Mouse (Mus musculus): ENCODE data around the gene Ces2c.
"Not testable (repeated sequence)": the region's sequence is repeated elsewhere in the genome, so short reads cannot be mapped to it uniquely, and the experiment has no call there.

Gene Ces2c

DNA sequence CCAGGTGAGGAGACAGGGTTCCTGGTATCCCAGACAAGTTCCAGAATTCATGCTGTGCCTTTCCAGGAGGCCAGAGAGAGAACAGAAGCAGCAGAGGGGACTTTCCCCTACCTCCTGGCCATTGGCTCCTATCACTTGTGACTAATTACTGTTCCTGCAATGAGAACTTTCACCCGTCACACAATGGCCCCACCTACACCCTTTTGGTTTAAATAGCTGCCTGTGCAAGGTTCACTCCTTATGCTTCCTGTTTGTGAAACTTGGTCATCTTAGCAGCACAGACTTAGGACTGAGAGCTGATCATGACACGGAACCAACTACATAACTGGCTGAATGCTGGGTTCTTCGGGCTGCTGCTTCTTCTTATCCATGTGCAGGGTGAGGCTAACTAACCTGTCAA, at the start of gene Ces2c:
TSS of gene Ces2c (plus strand) at position 238 of the 400 bp plus-strand sequence.
- DNase-seq = peak; percentile 70

GRCm38 (mm10) chr8:104799385-104799784, 47.5 kb upstream of the Ces2c start:
- no peak for DNase-seq

DNA sequence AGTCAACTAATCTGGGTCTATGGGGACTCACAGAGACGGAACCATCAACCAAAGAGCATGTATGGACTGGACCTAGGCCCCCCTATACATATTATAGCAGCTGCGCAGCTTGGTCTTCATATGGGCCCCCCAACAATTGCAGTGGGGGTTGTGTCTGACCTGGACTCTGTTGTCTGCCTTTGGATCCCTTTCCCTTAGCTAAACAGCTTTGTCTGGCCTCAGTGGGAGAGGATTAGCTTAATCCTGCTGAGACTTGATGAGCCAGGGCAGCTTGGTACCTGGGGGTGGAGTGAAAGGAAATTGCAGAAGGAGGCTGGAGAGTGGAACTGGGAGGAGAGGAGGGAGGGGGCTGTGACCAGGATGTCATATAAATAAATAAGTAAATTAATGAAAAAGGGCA, 40.7 kb upstream of the Ces2c start:
- no peak for DNase-seq

GRCm38 (mm10) chr8:104808542-104809413, 38.1 kb upstream of the Ces2c start:
- DNase-seq = no peak

DNA sequence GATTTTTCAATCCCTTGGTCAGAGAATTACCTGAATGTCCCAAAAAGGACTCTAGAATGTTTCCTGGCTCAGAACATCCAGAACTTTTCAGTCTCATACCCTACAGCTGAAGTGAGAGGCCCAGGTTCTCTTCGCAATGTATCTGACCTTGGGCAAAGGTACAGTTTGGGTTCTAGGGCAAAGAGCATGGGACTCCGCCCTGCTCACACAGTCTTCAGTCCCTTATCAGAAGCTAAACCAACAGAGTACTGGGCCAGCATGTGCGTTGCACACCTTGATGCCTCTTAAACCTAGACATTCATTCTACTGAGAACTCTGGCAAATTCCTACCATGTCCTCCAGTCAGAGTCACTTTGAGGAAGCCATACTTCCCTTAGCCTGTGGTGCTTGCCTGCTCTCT, 37.4 kb upstream of the Ces2c start:
- DNase-seq = no peak

GRCm38 (mm10) chr8:104826912-104827311, 20.0 kb upstream of the Ces2c start:
- no peak for DNase-seq

DNA sequence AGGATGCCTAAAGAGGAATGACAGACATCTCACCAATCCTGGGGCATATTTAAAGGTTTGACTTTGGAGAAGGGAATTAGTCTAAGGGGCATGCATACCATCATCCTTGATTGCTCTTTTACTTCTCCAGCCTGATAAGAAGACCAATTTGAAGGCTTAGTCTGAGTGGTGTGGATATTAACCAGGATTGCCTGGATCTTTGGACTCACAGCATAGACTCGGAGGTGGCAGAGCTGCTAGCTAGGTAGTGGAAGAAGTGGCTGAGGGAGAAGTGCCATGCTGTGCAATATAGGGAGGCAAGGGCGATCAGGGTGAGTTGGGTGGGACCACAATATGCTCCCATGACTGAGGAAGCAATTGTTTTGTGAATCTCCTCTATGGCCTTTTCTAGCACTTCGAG, 18.6 kb upstream of the Ces2c start:
- no peak for DNase-seq

- peak; percentile 25 for DNase-seq
Measured at GRCm38 (mm10) chr8:104831440-104831839, 15.4 kb upstream of the Ces2c start, which contains the start of gene Ces2b. Gene Ces2b (plus strand): TSS chr8:104831572.

- DNase-seq = no peak
Measured at GRCm38 (mm10) chr8:104841360-104842078, 5.3 kb upstream of the Ces2c start.

DNA sequence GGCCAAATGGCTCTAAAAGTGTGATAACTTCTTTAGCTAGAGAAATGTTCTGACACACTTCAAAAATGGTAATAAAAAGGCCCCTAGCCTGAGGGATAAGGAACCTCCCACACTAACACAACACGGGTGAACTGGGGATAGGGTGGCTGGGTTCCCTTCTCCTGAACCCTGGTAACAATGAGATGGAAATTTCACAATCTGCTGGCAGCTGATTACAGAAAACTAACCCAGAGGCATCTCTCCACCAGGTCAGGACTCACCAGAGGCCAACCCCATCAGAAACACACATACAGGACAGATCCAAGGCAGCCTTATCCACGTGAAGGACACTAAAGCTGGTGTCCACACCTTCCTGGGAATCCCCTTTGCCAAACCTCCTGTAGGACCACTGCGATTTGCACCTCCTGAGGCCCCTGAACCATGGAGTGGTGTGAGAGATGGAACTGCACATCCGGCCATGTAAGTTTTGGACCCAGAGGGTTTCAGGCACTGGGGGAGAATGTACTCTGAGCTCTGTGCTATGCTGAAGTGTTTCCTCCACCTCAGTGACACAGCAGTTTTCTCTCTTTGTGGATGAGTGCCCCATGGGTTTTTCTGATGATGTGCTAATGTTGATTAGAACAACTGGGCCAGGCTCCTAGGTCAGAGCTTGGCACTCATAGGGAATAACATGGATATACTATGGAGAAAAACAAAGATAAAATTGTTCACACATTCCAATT, 1.0 kb downstream of the Ces2c start:
- no peak for DNase-seq

DNA sequence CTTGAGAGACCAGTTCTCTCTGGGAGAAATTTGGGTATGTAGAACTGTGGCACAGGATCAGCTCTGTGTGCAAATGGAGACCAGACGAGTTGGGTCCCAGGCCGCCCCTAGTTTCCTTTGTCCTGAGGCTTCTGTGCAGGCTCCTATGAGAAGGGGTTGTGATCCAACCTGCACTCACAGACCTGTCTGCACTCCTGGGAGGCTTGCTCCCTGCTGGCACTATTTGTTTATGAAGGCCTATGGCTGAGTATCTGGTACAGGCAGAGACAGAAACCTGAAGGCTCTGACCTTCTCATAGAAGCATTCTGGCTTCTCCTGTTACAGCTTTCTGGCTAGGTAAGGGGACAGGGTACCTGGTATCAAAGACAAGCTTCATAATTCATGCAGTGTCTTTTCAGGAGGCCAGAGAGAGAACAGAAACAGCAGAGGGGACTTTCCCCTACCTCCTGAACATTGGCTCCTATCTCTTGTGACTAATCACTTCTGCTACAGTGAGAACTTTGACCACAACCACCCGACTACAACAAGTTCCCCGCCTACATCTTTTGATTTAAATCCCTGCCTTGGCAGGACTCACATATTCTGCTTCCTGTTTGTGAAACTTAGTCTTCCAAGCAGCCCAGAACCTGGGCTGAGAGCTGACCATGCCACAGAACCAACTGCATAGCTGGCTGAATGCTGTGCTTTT, 20.1 kb downstream of the Ces2c start:
- DNase-seq = not testable (repeated sequence)

- not testable (repeated sequence) for DNase-seq
Measured at GRCm38 (mm10) chr8:104868876-104869275, 22.0 kb downstream of the Ces2c start.

GRCm38 (mm10) chr8:104886223-104886926, 39.5 kb downstream of the Ces2c start:
- not testable (repeated sequence) for DNase-seq

DNA sequence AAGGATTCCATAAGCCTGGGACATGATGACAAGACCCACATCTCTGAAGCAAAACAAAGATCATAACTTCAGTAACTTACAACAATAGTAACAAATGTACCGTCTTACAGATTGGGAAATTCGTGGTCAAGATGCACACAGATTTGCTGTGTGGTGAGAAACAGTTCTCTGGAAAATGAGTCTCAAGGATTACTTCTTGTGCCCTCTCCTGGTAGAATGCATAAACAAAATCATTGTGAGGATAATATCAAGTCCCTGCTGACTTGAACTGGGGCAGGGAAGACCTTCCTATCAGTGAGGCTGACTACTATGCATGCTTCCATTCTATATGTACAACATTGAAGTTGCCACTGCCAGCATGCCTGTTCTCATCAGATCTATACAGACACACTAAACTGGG, 54.9 kb downstream of the Ces2c start:
- no peak for DNase-seq

Measured in kidney, adult 11 months (tissue).